Mouse (Mus musculus) WW6 (cell line): ENCODE data around the gene 1700056E22Rik.
A peak's percentile ranks its signal among the peaks of the same experiment; 100 is the strongest.

ENCODE experiments used
- DNase-seq: peaks from one replicate; pipeline ENCODE4 v3.0.0-alpha.2; 2013; ENCODE audit warnings: low read depth, low spot score

The 1700056E22Rik gene

DNA sequence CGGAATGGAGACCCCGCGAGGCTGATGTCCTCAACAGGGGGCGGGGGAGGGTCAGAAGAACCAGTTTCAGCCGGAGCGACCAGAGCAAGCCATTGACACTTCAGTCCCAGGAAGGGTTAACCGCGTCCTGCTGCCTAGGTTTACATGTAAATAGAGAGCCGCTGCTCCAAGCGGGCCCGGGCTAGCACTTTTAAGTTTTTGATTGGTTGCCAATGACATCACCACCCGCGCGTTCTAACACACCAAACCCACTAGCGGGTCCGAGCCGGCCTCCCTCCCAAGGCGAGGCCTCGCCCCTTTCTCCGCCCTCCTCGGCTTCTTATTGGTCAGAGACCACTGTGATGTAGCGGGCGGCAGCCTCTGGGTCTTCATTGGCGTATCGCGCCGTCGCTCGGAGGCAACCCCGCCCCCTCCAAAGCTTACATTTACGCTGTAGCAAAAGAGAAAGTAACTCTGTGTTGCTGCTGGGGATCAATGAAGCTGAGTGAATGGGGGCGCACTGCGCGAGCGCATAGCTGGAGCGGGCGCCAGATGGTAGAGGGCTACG lies at the start of gene 1700056E22Rik:
1700056E22Rik (minus strand) TSS at position 291 of the 547 bp plus-strand sequence.
- DNase-seq = peak; percentile 96

DNA sequence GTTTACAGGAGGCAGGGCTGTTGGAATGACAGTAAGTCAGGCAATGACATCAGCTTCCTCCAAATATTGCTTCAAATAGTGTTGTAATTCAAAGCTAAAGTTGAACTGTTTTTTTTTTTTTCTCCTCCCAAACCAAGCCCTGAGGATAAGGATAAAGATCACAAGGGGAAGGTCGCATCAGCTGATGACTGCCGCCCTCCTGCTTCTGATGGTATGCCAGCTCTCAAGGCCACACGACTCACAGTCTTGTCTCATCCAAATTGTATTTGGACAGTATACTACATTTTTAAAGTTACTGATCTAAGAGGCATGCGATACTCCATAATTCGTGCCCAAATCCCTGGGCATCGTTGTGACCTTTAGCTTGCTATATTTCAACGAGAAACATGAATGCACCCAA lies 49.1 kb upstream of the 1700056E22Rik start:
- DNase-seq = no peak

DNA sequence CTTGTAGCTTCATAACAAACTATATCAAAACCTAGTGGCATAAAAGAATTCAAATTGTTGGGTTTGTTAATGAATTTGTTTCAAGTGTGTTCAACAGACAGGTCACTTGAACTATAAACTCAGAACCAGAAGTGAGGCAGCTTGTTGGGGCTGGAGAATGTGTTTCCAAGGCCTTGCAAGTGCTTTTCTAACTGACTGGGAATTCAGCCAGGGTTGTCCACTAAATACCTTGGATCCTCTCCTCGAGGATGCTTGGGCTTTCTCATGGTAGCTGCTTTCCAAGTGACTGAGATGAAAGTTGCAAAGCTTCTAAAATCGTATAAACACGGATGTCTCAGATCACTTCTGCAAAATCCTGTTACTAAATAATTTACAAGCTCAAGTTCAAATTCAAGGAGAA lies 48.6 kb upstream of the 1700056E22Rik start:
- no peak for DNase-seq

DNA sequence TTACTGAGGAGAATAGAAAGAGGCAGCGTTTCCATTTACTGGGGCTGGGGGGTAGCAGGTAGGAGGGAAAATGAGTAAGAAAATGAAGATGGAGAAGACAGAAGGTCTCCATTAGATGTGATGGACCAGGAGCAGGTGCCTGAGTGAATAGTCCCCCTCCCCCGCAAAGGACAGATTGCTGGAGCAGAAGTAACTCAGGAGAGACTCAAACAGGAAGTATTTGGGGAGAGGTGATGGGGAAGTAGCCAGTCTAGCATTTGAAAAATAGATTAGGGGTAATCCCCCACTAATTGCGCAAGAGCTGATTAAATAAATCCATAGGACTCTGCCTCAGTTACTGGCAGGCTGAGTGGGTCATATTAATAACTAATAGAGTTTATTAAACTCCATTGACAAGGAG lies 45.2 kb upstream of the 1700056E22Rik start:
- no peak for DNase-seq

DNA sequence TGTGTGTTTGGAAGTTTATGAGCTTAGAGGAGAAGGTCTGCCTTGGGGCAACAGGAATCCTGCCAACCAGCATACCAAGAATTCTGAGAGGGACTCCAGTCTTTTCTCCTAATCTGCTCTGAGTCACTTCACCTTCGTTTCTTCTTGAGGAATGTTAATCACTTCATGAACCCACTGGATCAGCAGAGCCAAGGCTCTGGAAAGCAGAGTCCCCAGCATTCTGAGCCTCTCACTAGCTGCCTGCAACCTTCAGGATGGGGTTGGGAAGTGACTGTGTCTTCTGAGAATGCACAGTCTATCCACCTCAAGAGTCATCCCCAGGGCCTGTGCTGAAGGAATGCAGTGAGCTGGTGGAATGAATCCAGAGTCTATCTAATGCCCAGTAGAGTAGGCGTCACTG lies 42.7 kb upstream of the 1700056E22Rik start:
- no peak for DNase-seq

GRCm38 (mm10) chr1:184076065-184076464 lies 42.0 kb upstream of the 1700056E22Rik start:
- no peak for DNase-seq

GRCm38 (mm10) chr1:184068971-184069370 lies 34.9 kb upstream of the 1700056E22Rik start:
- no peak for DNase-seq

DNA sequence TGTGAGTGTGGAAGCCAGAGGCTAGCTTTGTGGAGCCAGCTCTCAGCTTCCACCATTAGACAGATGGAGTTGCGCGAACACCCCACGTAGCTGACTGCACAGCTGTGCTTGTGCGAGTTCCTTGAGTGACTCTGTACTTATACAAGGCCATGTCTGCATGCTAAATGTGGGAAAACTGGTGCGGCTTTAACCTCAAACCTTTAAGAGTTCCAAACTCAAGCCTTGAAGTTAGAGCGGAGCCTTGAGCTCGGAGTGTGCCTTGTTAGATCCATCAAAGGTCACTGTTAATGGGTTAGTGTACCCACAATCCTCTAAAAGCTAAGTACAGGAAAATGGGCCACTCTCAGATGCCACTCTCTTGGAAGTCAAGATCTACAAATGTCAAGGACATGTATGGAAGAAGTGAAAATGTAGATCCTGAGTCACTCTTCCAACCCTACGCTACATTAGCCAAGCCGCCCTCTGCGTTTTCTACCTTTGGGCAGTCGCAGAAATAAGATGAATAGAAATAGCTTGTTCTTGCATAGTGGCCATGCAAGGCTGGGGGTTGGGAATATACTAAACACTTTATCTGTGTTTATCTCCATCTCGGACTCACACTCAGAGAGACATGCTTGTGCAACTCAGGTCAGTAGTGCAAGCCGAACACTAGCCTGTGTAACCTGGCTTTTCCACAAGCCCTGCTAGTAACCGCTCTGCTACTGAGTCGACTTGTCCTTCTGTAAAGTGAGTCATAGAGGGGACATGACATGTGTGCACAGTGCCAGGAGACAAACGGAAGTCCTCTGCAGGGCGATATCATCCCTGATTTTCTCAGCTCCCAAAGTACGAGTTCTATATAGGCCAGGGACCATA lies 33.8 kb upstream of the 1700056E22Rik start:
- DNase-seq = no peak

GRCm38 (mm10) chr1:184066460-184067287 lies 32.6 kb upstream of the 1700056E22Rik start:
- DNase-seq = no peak

DNA sequence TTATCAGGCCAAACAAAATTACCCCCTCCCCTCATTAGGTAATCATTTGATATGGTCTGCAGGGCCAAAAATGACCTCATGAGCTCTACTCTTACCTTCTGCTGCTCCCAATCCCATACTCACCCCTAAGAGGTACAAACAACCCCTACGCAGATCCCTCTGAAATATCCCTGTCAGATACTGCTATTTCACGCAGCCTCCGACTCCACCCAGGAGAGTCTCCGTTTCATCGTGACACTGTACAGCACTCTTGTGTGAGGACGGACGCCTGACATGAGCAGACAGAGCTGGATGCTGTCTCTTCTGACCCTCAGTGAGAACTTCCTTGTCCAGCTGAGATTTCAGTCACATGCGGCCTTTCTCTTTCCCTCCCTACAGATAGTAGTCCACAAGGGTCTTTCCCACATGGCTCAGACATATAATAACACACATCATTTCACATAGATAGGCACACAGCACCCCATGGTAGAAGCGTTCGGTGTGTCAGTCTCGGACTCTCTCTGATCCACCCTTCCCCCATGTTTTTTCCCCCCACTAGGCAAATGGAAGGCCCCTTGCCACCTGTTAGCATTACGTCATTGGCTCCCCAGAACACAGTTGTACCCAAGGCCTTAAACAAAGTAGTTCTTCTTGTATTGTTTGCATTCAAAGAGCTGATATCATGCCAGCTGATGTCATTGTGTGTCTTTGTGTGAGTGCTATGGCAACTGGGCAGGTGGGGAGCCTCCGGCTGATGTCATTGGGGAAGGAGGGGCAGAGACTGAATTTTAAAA lies 31.7 kb upstream of the 1700056E22Rik start:
- DNase-seq = no peak

DNA sequence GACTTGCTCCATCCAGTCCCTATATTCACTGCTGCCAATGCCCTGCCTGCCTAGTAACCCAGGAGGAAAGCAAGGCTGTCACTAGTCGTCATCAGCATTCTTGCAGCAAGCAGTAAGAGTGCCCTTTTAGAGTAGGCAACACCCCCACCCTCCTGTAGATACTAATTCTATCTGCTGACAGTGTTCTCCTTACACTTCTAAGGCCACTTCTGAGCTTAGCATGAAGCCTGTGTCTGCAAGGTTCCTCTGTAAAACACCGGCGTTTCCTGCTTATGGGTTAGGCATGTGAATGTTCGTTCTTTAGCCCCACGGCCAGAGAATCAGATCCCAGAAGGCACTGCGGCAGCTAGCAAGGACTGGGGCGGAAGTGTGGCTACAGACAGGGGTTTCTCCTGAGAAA lies 30.2 kb upstream of the 1700056E22Rik start:
- DNase-seq = no peak

DNA sequence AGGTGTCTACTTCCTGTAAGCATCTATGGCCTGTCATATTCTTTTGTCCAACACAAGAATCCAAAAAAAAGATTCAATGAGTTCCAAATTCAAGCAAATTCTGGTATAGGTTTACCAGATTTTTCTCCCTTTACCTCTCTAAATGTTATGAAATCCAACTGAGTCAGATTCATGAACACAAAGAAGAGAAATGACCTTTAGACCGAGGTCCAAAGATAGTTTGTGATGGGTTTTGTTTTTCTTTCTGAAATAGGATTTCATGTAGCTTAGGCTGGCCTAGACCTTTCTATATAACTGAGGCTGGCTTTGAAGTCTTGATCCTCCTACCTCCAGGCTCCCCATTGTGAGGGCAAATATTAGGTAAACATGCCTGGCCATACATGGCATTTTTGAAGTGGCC lies 27.8 kb upstream of the 1700056E22Rik start:
- no peak for DNase-seq

- no peak for DNase-seq
These were observed 27.0 kb upstream of the 1700056E22Rik start for GRCm38 (mm10) chr1:184060828-184061734.

DNA sequence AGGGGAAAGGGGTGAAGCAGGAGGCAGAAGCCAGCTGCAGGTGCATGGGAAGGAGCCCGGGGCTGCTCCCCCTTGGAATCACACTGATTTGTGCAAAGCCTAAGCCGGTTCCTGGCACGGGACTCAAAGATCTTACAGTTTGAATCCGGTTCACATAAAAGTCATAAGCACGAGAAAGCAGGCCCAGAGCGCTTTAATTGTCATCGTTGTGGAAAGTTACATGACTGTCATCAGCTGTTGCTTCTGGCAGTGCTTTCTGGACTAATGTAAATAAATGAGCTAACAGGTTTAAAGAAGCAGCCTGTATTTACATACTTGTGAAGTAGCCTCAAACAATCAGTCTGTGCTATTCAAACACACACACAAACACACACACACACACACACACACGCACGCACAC lies 26.3 kb upstream of the 1700056E22Rik start:
- DNase-seq = no peak

DNA sequence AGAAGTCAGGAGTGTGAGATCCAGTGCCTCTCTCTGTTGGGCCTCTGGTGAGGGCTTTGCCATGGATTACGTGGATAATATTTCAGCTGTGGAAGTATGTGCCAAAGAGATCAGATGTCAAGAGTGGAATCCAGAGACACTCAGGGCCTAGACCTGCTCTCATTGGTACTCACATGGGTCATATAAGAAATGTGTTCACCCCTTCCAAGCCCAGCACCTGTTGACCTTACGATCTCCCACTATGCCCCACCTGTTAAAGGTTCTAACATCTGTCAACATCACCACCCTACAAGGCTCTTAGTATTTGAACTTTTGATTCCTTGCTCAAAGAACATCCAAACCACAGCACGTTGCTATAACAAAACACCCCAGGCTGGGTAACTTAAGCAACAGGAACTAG lies 25.7 kb upstream of the 1700056E22Rik start:
- DNase-seq = no peak

- DNase-seq = no peak
These were observed 24.1 kb upstream of the 1700056E22Rik start for GRCm38 (mm10) chr1:184058206-184058605.

GRCm38 (mm10) chr1:184054176-184054575 lies 20.1 kb upstream of the 1700056E22Rik start:
- DNase-seq = no peak

GRCm38 (mm10) chr1:184053711-184054110 lies 19.6 kb upstream of the 1700056E22Rik start:
- DNase-seq = no peak

DNA sequence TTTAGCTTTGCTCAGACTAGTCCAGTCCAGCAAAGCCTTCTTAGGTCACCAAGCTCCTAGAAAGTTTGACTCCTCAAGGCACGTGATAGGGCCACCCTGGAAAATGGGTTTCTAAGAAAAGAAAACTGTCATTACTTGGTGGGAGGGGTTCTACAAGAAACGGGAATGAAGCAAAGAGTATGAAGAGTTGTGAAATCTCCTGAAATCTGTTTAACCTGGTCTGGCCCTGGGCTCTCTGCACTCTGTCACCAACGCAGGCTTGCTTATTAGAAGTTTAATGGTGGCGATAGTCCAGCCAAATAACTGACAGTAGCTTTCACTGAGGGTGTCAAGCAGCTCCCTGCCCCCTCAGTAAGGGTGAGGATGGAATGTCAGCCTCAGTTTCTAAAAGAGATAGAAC lies 19.0 kb upstream of the 1700056E22Rik start:
- DNase-seq = no peak

GRCm38 (mm10) chr1:184052331-184052730 lies 18.2 kb upstream of the 1700056E22Rik start:
- no peak for DNase-seq

GRCm38 (mm10) chr1:184051824-184052223 lies 17.7 kb upstream of the 1700056E22Rik start:
- DNase-seq = no peak
